Comparison of ENCODE assay signal across 14 mouse cellular contexts in the genomic region with DNA sequence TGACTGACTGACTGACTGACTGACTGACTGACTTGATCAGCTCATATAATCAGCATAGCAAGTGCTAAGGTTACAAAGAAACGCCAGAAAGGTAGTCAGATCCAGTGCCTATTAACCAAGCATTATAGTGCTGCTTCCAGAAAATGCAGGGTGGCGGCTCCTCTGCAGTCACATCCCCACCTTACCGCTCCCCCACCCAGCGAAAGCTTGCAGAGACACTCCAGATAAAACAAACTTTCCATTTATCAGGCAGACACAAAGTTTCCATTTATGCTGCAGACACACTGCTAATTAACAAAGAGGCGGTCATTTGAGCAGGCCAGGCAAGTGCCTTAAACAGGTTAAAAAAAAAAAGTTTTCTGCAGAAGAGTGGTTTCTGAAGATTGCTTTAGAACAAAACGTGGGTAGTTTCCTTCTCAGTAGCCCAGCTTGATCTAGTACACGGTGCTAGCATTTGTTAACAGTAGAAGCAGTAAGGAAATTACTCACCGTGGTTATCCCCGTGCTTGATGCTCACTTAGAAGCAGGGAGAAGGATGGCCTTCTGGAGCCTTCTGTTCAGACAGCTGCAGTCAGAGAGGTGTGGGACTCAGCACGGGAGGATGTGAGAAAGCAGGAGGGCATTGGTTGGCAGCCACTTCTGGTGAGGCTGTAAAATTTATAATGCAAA. TPM values are rescaled to one million over a fixed set of nuclear protein-coding genes. Genes with fewer than 3 reads are reported as not detected.
DNase-seq lines count a peak whose midpoint lies in the region; ATAC-seq lines count a peak whose summit lies in the region.
"Had no signal": no experiment of that assay in that cellular context is flagged by ENCODE, and none has a peak within 500 bp of the region (broad histone marks: within the 10 kb centered on the region; RNA-seq: fewer than 3 reads in every experiment).

No protein-coding gene starts in this region.

- WGBS in embryonic facial prominence, embryonic 10.5 days, result 78% methylated on average over 10 of the region's 10 CpGs

- no peak overlapping the region for H3K4me3 ChIP-seq in embryonic facial prominence, embryonic 10.5 days
- H3K4me3 ChIP-seq: forebrain, embryonic 15.5 days; limb, embryonic 15.5 days had no signal

- DNase-seq in CD4-positive, CD25-positive, alpha-beta regulatory T cell, adult 2 months (ENCODE audit: low read depth, low spot score), result peak; percentile 41
- peak; percentile 17 to 20 for DNase-seq in layer of hippocampus, postnatal 25 days (ENCODE audit: extremely low spot score in 1 of 2, low spot score in 1 of 2)
- no peak for DNase-seq in ovary, adult 18-20 months (ENCODE audit: low spot score)
- no peak for DNase-seq in embryonic facial prominence, embryonic 10.5 days (ENCODE audit: low spot score)
- no peak for DNase-seq in adrenal gland, postnatal 14 days
- DNase-seq in urinary bladder, adult 2 months (ENCODE audit: low spot score), result no peak

- no peaks in the 10 kb centered on the region for H3K27me3 ChIP-seq in embryonic facial prominence, embryonic 10.5 days (replicated peaks; ENCODE audit: low read depth, poor library complexity, severe bottlenecking)
- H3K27me3 ChIP-seq: forebrain, embryonic 15.5 days; limb, embryonic 15.5 days had no signal

- no peaks in the 10 kb centered on the region for H3K36me3 ChIP-seq in embryonic facial prominence, embryonic 10.5 days (replicated peaks)
- H3K36me3 ChIP-seq: forebrain, embryonic 15.5 days; limb, embryonic 15.5 days had no signal

- H3K4me1 ChIP-seq in embryonic facial prominence, embryonic 10.5 days, result no peaks in the 10 kb centered on the region
- H3K4me1 ChIP-seq: forebrain, embryonic 15.5 days; limb, embryonic 15.5 days had no signal

- H3K9me3 ChIP-seq in embryonic facial prominence, embryonic 10.5 days, result no peaks in the 10 kb centered on the region
- H3K9me3 ChIP-seq: forebrain, embryonic 15.5 days; limb, embryonic 15.5 days had no signal

- ATAC-seq in frontal cortex, adult (ENCODE audit: low TSS enrichment), result peak; percentile 95
- ATAC-seq in megakaryocyte progenitor cell, adult 5-6 weeks (replicated peaks; ENCODE audit: poor library complexity), result peak; percentile 52
- ATAC-seq: forebrain, embryonic 15.5 days; intestine, postnatal 0 days had no signal

- no peak overlapping the region for H3K27ac ChIP-seq in embryonic facial prominence, embryonic 10.5 days (replicated peaks)
- H3K27ac ChIP-seq: forebrain, embryonic 15.5 days; limb, embryonic 15.5 days had no signal

RNA-seq across cellular contexts. Expression of a gene that starts 27.0 kb away (rescaled TPM):
- under 1 TPM in 1 of 2 experiments, not detected in 1; 0.14 TPM for total RNA-seq in layer of hippocampus, postnatal 25 days (2021)
- not detected in 2 replicates for total RNA-seq in megakaryocyte progenitor cell, adult 5-6 weeks (2015)
- not detected in 2 replicates for total RNA-seq in megakaryocyte progenitor cell, adult 5-6 weeks (2017)
- 0.05 TPM in 1 of 2 replicates, not detected in the other for polyA plus RNA-seq in embryonic facial prominence, embryonic 10.5 days (2016; fragmentation: Nextera tagmentation; extraction: Ambion mirVana)
- total RNA-seq in adrenal gland, postnatal 14 days (2021), result not detected in 2 replicates
- not detected in 2 replicates for polyA plus RNA-seq in urinary bladder, adult 2 months (2012; rRNA removed)
- total RNA-seq: common myeloid progenitor, adult 5-6 weeks had no signal
- polyA plus RNA-seq: forebrain, embryonic 15.5 days; heart, postnatal 0 days; intestine, postnatal 0 days; limb, embryonic 15.5 days; stomach, embryonic 16.5 days had no signal

RNA-seq across cellular contexts. Expression of a gene that starts 52.9 kb away (rescaled TPM):
- 1 to 10 TPM; 4.5 to 6.4 TPM for total RNA-seq in layer of hippocampus, postnatal 25 days (2021)
- total RNA-seq in megakaryocyte progenitor cell, adult 5-6 weeks (2015), result 3.4 and 6.0 TPM in 2 replicates
- total RNA-seq in megakaryocyte progenitor cell, adult 5-6 weeks (2017), result 6.6 TPM in 2 replicates
- polyA plus RNA-seq in embryonic facial prominence, embryonic 10.5 days (2016; fragmentation: Nextera tagmentation; extraction: Ambion mirVana), result 8.6 and 8.7 TPM in 2 replicates
- 3.4 and 4.0 TPM in 2 replicates for total RNA-seq in adrenal gland, postnatal 14 days (2021)
- polyA plus RNA-seq in urinary bladder, adult 2 months (2012; rRNA removed), result 2.2 and 2.6 TPM in 2 replicates

RNA-seq across cellular contexts. Expression of a gene that starts 53.0 kb away (rescaled TPM):
- total RNA-seq in layer of hippocampus, postnatal 25 days (2021), result 10 to 100 TPM in 1 of 2 experiments, 1 to 10 TPM in 1; 9.4 to 11.2 TPM
- total RNA-seq in megakaryocyte progenitor cell, adult 5-6 weeks (2015), result 3.8 and 5.2 TPM in 2 replicates
- total RNA-seq in megakaryocyte progenitor cell, adult 5-6 weeks (2017), result 0.62 and 4.2 TPM in 2 replicates
- polyA plus RNA-seq in embryonic facial prominence, embryonic 10.5 days (2016; fragmentation: Nextera tagmentation; extraction: Ambion mirVana), result 1.4 and 2.4 TPM in 2 replicates
- total RNA-seq in adrenal gland, postnatal 14 days (2021), result 2.9 and 3.0 TPM in 2 replicates
- 3.2 and 4.4 TPM in 2 replicates for polyA plus RNA-seq in urinary bladder, adult 2 months (2012; rRNA removed)

Comparison
In these comparisons a context has a peak if more than half of its experiments do, and no peak if none do; other contexts are left out.
1. DNase-seq: peak in CD4-positive, CD25-positive, alpha-beta regulatory T cell, adult 2 months (single experiment) and layer of hippocampus, postnatal 25 days (2 of 2); none in ovary, adult 18-20 months (single experiment), embryonic facial prominence, embryonic 10.5 days (single experiment), adrenal gland, postnatal 14 days (single experiment) and urinary bladder, adult 2 months (single experiment).